Mouse (Mus musculus): ENCODE measurements around the gene Oxa1l.

DNA sequence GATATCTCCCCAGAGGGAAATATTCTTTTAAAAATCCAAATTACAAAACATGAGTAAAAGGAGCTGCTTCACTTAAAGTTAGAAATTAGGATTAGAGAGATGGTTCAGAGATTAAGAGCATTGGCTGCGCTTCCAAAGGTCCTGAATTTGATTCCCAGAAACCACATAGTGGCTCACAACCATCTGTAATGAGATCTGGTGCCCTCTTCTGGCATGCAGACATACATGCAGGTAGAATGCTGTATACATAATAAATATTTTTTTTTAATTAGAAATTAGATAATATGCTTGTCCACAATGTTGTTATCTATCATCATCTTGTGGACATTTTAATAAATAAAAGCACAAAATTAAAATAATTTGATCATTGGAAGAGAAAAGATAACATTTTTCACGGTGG lies 32.1 kb upstream of the Oxa1l start:
- TF ChIP-seq CTCF (IDR thresholded peaks at IDR 0.05; ENCODE audit: control insufficient read depth, insufficient read depth, insufficient replicate concordance, low read depth, low read length): no peak
- no peak for TF ChIP-seq POLR2A (IDR thresholded peaks at IDR 0.05; ENCODE audit: control insufficient read depth, low read depth, low read length)

Measured in testis, adult 2 months (tissue).